7 mouse cellular contexts compared by ENCODE assay signal in genomic region chr2:25931249-25931859, GRCm38 (mm10). TPM values are rescaled to one million over a fixed set of nuclear protein-coding genes. Genes with fewer than 3 reads are reported as not detected.
A peak's percentile ranks its signal among the peaks of the same experiment; 100 is the strongest.
DNase-seq lines count a peak whose midpoint lies in the region; ATAC-seq and TF ChIP-seq lines count a peak whose summit lies in the region.

No protein-coding gene starts in this region.

- peak in 1 of 2 experiments; percentile 17 for DNase-seq in layer of hippocampus, adult 2 months (ENCODE audit: low spot score in 2 of 2)
- no peak for DNase-seq in layer of hippocampus, adult 18-20 months (ENCODE audit: low spot score in 2 of 2)
- peak; percentile 49 for DNase-seq in WW6 (ENCODE audit: low read depth, low spot score)
- DNase-seq in neural tube, embryonic 11.5 days (ENCODE audit: low spot score) = peak; percentile 40
- DNase-seq in layer of hippocampus, adult 9-10 months (ENCODE audit: low spot score) = no peak

- H3K36me3 ChIP-seq in ES-Bruce4 (ENCODE audit: control insufficient read depth, insufficient read depth, low read length, poor library complexity, severe bottlenecking) = peaks cover 44% of the 10 kb centered on the region
- H3K36me3 ChIP-seq in neural tube, embryonic 11.5 days (ENCODE audit: control insufficient read depth, insufficient read depth, low read length) = peaks cover 20% of the 10 kb centered on the region

- no peak overlapping the region for H3K4me3 ChIP-seq in layer of hippocampus, adult 2 months
- H3K4me3 ChIP-seq in ES-Bruce4 (ENCODE audit: low read depth, low read length) = no peak overlapping the region
- H3K4me3 ChIP-seq in neural tube, embryonic 11.5 days (ENCODE audit: low read depth, low read length) = no peak overlapping the region

- no peak for TF ChIP-seq POLR2A in ES-Bruce4 (IDR thresholded peaks at IDR 0.05; ENCODE audit: insufficient read depth, low read length)

- ATAC-seq in granulocyte monocyte progenitor cell, adult 5-6 weeks (replicated peaks; ENCODE audit: poor library complexity, severe bottlenecking) = peak; percentile 62
- ATAC-seq in neural tube, embryonic 11.5 days (ENCODE audit: insufficient read depth, low FRiP score, low TSS enrichment) = no peak

- H3K9me3 ChIP-seq in ES-Bruce4 (replicated peaks; ENCODE audit: control insufficient read depth, insufficient read depth, low read length, poor library complexity, severe bottlenecking) = no peaks in the 10 kb centered on the region
- H3K9me3 ChIP-seq in neural tube, embryonic 11.5 days (ENCODE audit: control insufficient read depth, low read length) = no peaks in the 10 kb centered on the region

- no peak overlapping the region for H3K4me2 ChIP-seq in neural tube, embryonic 11.5 days (ENCODE audit: low read depth)

- no peaks in the 10 kb centered on the region for H3K27me3 ChIP-seq in ES-Bruce4 (ENCODE audit: control insufficient read depth, insufficient read depth, low read length, poor library complexity, severe bottlenecking)
- H3K27me3 ChIP-seq in neural tube, embryonic 11.5 days (ENCODE audit: control insufficient read depth, insufficient read depth, low read length) = no peaks in the 10 kb centered on the region

- TF ChIP-seq CTCF in layer of hippocampus, adult 2 months (conservative IDR thresholded peaks at IDR 0.05) = peak; percentile 73
- TF ChIP-seq CTCF in ES-Bruce4 (IDR thresholded peaks at IDR 0.05; ENCODE audit: low read depth, low read length) = peak; percentile 74

- WGBS in neural tube, embryonic 11.5 days = 85% methylated on average over 6 of the region's 6 CpGs

- TF ChIP-seq EP300 in ES-Bruce4 (IDR thresholded peaks at IDR 0.05; ENCODE audit: insufficient read depth, low read depth, low read length) = no peak

- H3K9ac ChIP-seq in ES-Bruce4 (ENCODE audit: low read depth, poor library complexity, severe bottlenecking) = no peak overlapping the region
- H3K9ac ChIP-seq in neural tube, embryonic 11.5 days (ENCODE audit: low read length) = no peak overlapping the region

- H3K4me1 ChIP-seq in ES-Bruce4 (ENCODE audit: control insufficient read depth, insufficient read depth, low read length) = no peaks in the 10 kb centered on the region
- no peaks in the 10 kb centered on the region for H3K4me1 ChIP-seq in neural tube, embryonic 11.5 days (ENCODE audit: control insufficient read depth, insufficient read depth, low read length)

- no peak overlapping the region for H3K27ac ChIP-seq in layer of hippocampus, adult 2 months
- no peak overlapping the region for H3K27ac ChIP-seq in ES-Bruce4 (ENCODE audit: insufficient read depth, low read length)
- H3K27ac ChIP-seq in neural tube, embryonic 11.5 days (ENCODE audit: low read depth, low read length) = no peak overlapping the region

RNA-seq across cellular contexts. Expression of gene Camsap1, which starts 51.7 kb away (rescaled TPM):
- total RNA-seq in layer of hippocampus, adult 2 months (2021) = 100 to 1,000 TPM; 142 to 148 TPM
- total RNA-seq in layer of hippocampus, adult 18-20 months (2021) = 100 to 1,000 TPM; 133 to 153 TPM
- 63.0 and 63.4 TPM in 2 replicates for polyA plus RNA-seq in ES-Bruce4 (2011; ENCODE audit: insufficient read depth, insufficient read length, low read depth, missing spikeins)
- total RNA-seq in granulocyte monocyte progenitor cell, adult 5-6 weeks (2014; fragmentation: Nextera tagmentation) = 14.8 and 21.9 TPM in 2 replicates
- 8.3 and 12.9 TPM in 2 replicates for total RNA-seq in granulocyte monocyte progenitor cell, adult 5-6 weeks (2017)
- 60.4 and 62.1 TPM in 2 replicates for polyA plus RNA-seq in neural tube, embryonic 11.5 days (2014; fragmentation: Nextera tagmentation; extraction: Ambion mirVana)

Comparison
In these comparisons a context has a peak if more than half of its experiments do, and no peak if none do; other contexts are left out.
1. DNase-seq: peak in WW6 (single experiment) and neural tube, embryonic 11.5 days (single experiment); none in layer of hippocampus, adult 18-20 months (0 of 2) and layer of hippocampus, adult 9-10 months (single experiment).
2. RNA of gene Camsap1, which starts 51.7 kb away (total RNA-seq): 133 to 153 TPM in layer of hippocampus, adult 18-20 months and 142 to 148 TPM in layer of hippocampus, adult 2 months; 8.3 to 21.9 TPM in granulocyte monocyte progenitor cell, adult 5-6 weeks; every median in the first group is over 4 times any median in the second.